Mouse (Mus musculus) cerebellum, adult 11 months (tissue): ENCODE results near the gene Cyp4f17.
"Not testable (repeated sequence)": the region's sequence is repeated elsewhere in the genome, so short reads cannot be mapped to it uniquely, and the experiment has no call there.

Experiments used
- DNase-seq: peaks from one replicate; pipeline ENCODE4 v3.0.0; 2022

Cyp4f17 gene

GRCm38 (mm10) chr17:32527748-32528147 is 21.9 kb downstream of the Cyp4f17 start:
- DNase-seq = peak; percentile 6

GRCm38 (mm10) chr17:32528408-32529337 is 22.8 kb downstream of the Cyp4f17 start:
- peak; percentile 93 for DNase-seq

- DNase-seq = not testable (repeated sequence)
These were observed 26.5 kb downstream of the Cyp4f17 start for GRCm38 (mm10) chr17:32532356-32532755.

DNA sequence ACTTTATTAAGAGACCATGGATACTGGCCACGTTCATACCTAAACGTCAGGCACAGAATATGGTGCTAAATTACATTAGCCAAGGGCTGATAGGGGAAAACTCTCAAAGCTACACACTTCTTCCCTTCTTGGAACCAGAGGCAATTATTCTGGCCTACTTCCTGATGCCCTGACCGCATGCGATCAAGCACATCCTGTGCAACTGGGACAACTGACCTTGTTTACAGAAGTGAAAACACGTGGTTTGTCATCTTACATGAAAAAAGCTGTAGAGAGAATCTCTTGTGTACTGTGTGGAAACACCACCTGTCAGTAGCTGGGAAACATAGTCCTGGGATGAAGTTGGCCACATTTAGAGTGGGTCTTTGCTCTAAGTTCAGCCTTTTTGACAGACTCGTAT is 28.2 kb downstream of the Cyp4f17 start:
- DNase-seq = no peak

DNA sequence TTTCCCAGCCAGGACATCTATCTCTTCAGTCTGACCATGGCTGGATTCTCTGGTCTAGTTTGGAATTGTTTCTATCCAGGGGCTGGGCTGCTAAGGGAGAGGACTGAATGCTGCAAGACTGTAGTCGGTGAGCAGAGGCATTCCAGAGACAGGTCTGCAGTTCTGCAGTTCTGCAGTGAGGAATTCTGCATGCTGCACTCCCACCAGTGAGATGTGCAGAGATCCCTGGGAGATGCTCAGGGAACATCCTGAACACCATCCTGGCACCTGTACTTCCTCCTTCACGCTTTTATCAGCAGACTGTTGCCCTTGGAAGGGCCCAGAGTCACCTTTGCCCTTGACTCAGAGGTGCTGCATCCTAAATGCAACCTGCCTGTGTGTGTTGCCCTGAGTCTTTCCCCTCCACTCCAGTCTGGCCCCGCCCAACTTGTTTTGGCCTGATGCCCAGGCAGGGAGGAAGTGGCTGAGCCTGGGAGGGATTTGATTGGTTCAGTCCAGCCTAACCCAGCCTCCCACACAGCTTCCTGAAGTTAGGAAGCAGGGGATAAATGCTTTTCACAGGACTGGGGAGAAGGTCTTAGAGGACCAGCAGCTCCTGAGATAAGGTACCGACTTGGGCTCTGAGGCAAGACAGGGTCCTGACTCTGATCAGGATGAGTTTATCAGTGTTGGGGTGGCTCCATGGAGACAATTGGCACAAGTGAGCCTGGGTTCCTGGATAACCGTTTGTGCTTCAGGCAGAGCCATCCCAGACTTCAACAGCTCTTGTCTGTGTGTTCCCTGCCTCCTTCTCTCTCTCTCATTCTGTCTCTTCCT is 30.4 kb downstream of the Cyp4f17 start, which contains the start of gene Cyp4f16:
TSS of gene Cyp4f16 (plus strand) at position 508 of the 816 bp plus-strand sequence.
- DNase-seq = peak; percentile 85

GRCm38 (mm10) chr17:32536867-32537250 is 31.0 kb downstream of the Cyp4f17 start:
- DNase-seq = peak; percentile 29

GRCm38 (mm10) chr17:32544792-32545191 is 38.9 kb downstream of the Cyp4f17 start:
- DNase-seq = not testable (repeated sequence)

- not testable (repeated sequence) for DNase-seq
These were observed 44.5 kb downstream of the Cyp4f17 start for GRCm38 (mm10) chr17:32550377-32550776.

DNA sequence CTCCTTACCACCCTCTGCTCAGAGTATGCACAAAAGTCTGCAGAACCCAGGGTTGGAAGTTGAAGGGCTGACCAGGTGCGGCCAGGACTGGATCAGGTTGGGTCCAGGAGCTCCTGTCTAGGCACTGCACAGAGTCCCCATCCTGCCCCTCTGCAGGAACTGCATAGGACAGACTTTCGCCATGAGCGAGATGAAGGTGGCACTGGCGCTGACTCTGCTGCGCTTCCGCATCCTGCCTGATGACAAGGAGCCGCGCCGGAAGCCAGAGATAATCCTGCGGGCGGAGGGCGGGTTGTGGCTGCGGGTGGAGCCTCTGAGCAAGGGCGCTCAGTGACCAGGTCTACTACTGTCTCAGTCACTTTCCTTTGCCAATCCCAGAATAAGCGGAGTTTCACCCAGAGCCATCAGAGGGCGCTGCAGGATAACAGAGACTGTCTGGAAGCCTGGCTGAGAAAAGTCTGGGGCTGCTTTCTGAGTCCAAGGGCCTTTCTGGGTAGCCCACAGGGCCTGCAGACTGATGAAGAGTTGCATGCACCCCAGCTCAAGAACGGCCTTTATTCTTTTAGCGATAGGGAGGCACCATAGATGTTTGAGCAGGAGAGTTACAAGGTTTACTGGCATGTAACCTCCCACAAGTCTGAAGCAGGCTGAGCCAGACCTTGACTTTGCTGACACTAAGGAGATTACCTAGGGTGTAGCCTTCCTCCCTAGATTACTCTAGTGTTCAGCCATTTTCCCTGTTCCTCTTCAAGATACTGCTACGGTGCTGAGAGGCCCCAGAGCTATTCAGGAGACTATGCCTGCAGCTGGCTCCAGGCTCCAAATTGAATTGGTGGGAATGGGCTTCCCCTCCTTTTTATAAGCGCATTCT is 45.3 kb downstream of the Cyp4f17 start:
- DNase-seq = peak; percentile 87

DNA sequence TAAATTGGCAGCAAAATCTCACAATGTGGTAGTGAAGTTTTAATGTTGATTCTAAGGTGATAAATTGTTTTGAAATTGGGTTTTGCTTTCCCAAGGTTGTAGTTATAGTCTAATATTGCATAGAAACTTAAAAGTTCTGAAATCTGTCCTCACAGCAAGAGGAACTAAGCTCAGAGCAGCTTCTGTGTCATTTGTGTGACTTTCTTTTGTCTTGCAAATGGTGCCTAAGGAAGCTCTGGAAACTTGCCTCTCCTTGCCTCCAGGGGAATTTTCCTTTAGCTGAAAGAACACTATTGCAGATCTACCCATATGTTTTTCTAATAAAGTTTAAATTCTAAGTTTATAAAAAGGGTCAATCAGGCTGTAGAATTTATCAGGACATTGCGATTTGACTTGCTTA is 47.2 kb downstream of the Cyp4f17 start:
- not testable (repeated sequence) for DNase-seq

GRCm38 (mm10) chr17:32554368-32554767 is 48.5 kb downstream of the Cyp4f17 start:
- DNase-seq = not testable (repeated sequence)

GRCm38 (mm10) chr17:32563301-32563700 is 57.5 kb downstream of the Cyp4f17 start:
- not testable (repeated sequence) for DNase-seq

GRCm38 (mm10) chr17:32573286-32573685 is 67.4 kb downstream of the Cyp4f17 start:
- DNase-seq = not testable (repeated sequence)

DNA sequence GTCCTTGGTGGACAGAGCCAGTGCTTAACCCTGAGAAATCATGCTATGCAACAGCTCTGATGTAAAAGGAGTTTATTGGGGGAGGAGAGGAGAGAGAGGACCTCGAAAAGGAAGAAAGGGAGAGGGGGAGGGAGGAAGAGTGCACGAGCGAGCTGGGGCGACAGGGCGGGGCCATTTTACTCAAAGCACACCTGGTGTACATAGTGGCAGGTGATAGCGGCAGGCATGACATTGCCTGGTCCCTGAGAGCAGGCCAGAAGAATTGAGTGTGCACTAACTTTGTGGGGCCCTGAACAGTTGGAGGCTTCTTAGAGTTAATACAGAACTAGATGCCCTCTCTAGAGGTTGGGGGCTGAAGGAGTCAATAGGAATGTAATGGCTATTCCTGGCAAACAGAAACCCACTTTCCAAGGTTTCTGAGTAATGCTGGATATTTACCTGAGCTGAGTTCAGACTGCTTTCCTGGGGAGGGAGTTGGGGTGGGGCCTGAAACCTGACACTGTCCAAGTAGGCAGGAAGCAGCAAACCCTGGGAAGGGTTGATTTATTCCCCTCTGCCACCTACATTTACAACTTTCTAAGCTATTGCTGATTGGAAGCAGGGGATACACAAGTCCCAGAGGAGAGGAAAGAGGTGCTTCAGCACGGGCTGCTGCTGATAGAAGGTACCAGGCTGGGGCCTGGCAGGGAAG is 71.8 kb downstream of the Cyp4f17 start:
- no peak for DNase-seq
